Mouse (Mus musculus): ENCODE data around the gene Rab6a. TPM values are rescaled to one million over a fixed set of nuclear protein-coding genes. Genes with fewer than 3 reads are reported as not detected.

Rab6a gene
- polyA plus RNA-seq, 1 experiment from 2014 or later = 294 TPM

DNA sequence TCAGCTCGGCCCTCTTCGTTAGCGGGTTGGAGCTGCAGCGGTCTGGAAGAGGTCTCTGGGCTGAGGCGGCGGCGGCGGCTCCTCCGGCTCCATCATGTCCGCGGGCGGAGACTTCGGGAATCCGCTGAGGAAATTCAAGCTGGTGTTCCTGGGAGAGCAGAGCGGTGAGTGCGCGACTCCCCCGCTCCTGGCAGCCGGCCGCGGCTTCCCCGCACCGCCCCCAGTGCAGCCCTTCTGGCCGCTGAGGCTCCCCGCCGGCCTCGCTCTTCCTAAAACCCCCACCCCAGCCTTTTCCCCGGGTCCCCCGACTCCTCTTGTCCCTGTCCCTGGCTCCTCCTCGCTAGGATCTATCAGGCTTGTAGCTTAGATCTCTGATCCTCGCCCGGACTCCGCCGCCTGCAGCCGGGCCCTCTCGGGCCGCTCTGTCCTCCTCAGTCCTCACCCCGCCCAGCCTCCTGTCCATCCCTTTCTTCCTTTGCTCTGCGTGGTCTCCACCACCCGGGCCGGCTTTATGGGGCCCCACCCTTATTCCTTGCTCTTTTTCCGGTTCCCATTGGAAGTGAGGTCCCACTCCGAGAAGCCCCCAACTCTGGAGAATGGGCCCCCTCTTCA, 1.0 kb downstream of the Rab6a start, which contains the start of gene Mrpl48:
Mrpl48 (minus strand) TSS at position 172 of the 612 bp plus-strand sequence.
- H3K9ac ChIP-seq (ENCODE audit: low read depth, low read length) = peak within 1 kb of the TSS; percentile 100
- ATAC-seq = peak; percentile 16
- no peaks in the 10 kb centered on the region for H3K9me3 ChIP-seq (ENCODE audit: control insufficient read depth, low read length)
- H3K4me1 ChIP-seq (ENCODE audit: control insufficient read depth, insufficient read depth, low read depth, low read length) = peaks cover 12% of the 10 kb centered on the region
- peak within 1 kb of the TSS; percentile 99 for H3K27ac ChIP-seq (ENCODE audit: low read depth, low read length)
- peak within 1 kb of the TSS; percentile 60 for H3K4me2 ChIP-seq (ENCODE audit: low read length)
- H3K36me3 ChIP-seq (ENCODE audit: control insufficient read depth, insufficient read depth, low read length) = no peaks in the 10 kb centered on the region
- H3K27me3 ChIP-seq (replicated peaks; ENCODE audit: control insufficient read depth, insufficient read depth, low read length) = no peaks in the 10 kb centered on the region
- peak within 1 kb of the TSS; percentile 99 for H3K4me3 ChIP-seq (ENCODE audit: low read length)
- under 1% methylated on average over 31 of the region's 43 CpGs for WGBS

GRCm38 (mm10) chr7:100608910-100609309, 1.7 kb downstream of the Rab6a start:
- peak overlapping the region; percentile 100 for H3K9ac ChIP-seq (ENCODE audit: low read depth, low read length)
- no peaks in the 10 kb centered on the region for H3K36me3 ChIP-seq (ENCODE audit: control insufficient read depth, insufficient read depth, low read length)
- H3K4me3 ChIP-seq (ENCODE audit: low read length) = peak overlapping the region; percentile 99
- H3K9me3 ChIP-seq (ENCODE audit: control insufficient read depth, low read length) = no peaks in the 10 kb centered on the region
- H3K4me2 ChIP-seq (ENCODE audit: low read length) = peak overlapping the region; percentile 60
- no peak for ATAC-seq
- H3K27me3 ChIP-seq (replicated peaks; ENCODE audit: control insufficient read depth, insufficient read depth, low read length) = no peaks in the 10 kb centered on the region
- H3K27ac ChIP-seq (ENCODE audit: low read depth, low read length) = peak overlapping the region; percentile 99; the same call in 1 of the 2 replicates
- H3K4me1 ChIP-seq (ENCODE audit: control insufficient read depth, insufficient read depth, low read depth, low read length) = peaks cover 12% of the 10 kb centered on the region
- 15% methylated on average over 4 of the region's 4 CpGs for WGBS

- Histone ChIP-seq H3K9me3 (ENCODE audit: control insufficient read depth, low read length) (no peaks in the 10 kb centered on the region), H3K27me3 (replicated peaks; ENCODE audit: control insufficient read depth, insufficient read depth, low read length) (no peaks in the 10 kb centered on the region), H3K4me1 (ENCODE audit: control insufficient read depth, insufficient read depth, low read depth, low read length) (no peaks in the 10 kb centered on the region; the same call in none of the 2 replicates), H3K4me2 (ENCODE audit: low read length) (no peak overlapping the region), H3K36me3 (ENCODE audit: control insufficient read depth, insufficient read depth, low read length) (no peaks in the 10 kb centered on the region), H3K9ac (ENCODE audit: low read depth, low read length) (no peak overlapping the region), H3K4me3 (ENCODE audit: low read length) (no peak overlapping the region), H3K27ac (ENCODE audit: low read depth, low read length) (no peak overlapping the region)
- WGBS = 94% methylated on average over 4 of the region's 4 CpGs
- ATAC-seq = no peak
Measured at GRCm38 (mm10) chr7:100616121-100616857, 9.1 kb downstream of the Rab6a start.

GRCm38 (mm10) chr7:100622277-100622676, 15.1 kb downstream of the Rab6a start:
- Histone ChIP-seq H3K4me2 (ENCODE audit: low read length) (no peak overlapping the region), H3K36me3 (ENCODE audit: control insufficient read depth, insufficient read depth, low read length) (no peaks in the 10 kb centered on the region), H3K27ac (ENCODE audit: low read depth, low read length) (no peak overlapping the region), H3K9ac (ENCODE audit: low read depth, low read length) (no peak overlapping the region), H3K4me3 (ENCODE audit: low read length) (no peak overlapping the region), H3K27me3 (replicated peaks; ENCODE audit: control insufficient read depth, insufficient read depth, low read length) (no peaks in the 10 kb centered on the region), H3K9me3 (ENCODE audit: control insufficient read depth, low read length) (no peaks in the 10 kb centered on the region), H3K4me1 (ENCODE audit: control insufficient read depth, insufficient read depth, low read depth, low read length) (no peaks in the 10 kb centered on the region; the same call in 1 of the 2 replicates)
- ATAC-seq = no peak
- 74% methylated on average over 2 of the region's 2 CpGs for WGBS

DNA sequence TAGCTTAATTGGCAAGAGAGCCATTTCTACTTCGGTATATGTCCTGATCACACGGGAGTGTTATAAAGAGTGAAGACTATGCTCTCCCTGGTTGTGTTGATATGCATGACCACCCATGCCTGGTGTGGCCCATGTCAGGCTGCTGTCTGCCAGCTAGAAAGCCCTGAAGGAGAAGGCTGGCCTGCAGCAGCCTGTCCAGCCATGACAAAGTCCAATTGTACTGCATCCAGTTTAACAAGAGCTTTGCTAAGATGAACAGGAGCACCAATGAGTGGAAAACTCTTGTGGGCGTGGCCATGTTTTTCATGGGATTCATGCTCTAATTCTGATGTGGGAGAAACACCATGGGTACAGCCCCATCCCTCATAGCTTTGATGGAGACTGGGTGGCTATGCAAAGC, 17.3 kb downstream of the Rab6a start:
- WGBS = 76% methylated on average over 3 of the region's 3 CpGs
- Histone ChIP-seq H3K9ac (ENCODE audit: low read depth, low read length) (no peak overlapping the region), H3K4me1 (ENCODE audit: control insufficient read depth, insufficient read depth, low read depth, low read length) (no peaks in the 10 kb centered on the region; the same call in 1 of the 2 replicates), H3K36me3 (ENCODE audit: control insufficient read depth, insufficient read depth, low read length) (peaks cover 1% of the 10 kb centered on the region; the same call in 1 of the 2 replicates), H3K27ac (ENCODE audit: low read depth, low read length) (no peak overlapping the region), H3K27me3 (replicated peaks; ENCODE audit: control insufficient read depth, insufficient read depth, low read length) (no peaks in the 10 kb centered on the region), H3K4me3 (ENCODE audit: low read length) (no peak overlapping the region), H3K9me3 (ENCODE audit: control insufficient read depth, low read length) (no peaks in the 10 kb centered on the region), H3K4me2 (ENCODE audit: low read length) (no peak overlapping the region)
- no peak; the same call in 1 of the 2 replicates for ATAC-seq

- Histone ChIP-seq H3K4me1 (ENCODE audit: control insufficient read depth, insufficient read depth, low read depth, low read length) (no peaks in the 10 kb centered on the region), H3K36me3 (ENCODE audit: control insufficient read depth, insufficient read depth, low read length) (peaks cover 12% of the 10 kb centered on the region; the same call in 1 of the 2 replicates), H3K27ac (ENCODE audit: low read depth, low read length) (no peak overlapping the region), H3K4me2 (ENCODE audit: low read length) (no peak overlapping the region), H3K9me3 (ENCODE audit: control insufficient read depth, low read length) (no peaks in the 10 kb centered on the region), H3K9ac (ENCODE audit: low read depth, low read length) (no peak overlapping the region), H3K4me3 (ENCODE audit: low read length) (no peak overlapping the region), H3K27me3 (replicated peaks; ENCODE audit: control insufficient read depth, insufficient read depth, low read length) (no peaks in the 10 kb centered on the region)
- ATAC-seq = no peak
- WGBS = 5% methylated on average over 1 of the region's 1 CpGs
Measured at GRCm38 (mm10) chr7:100637657-100638056, 30.4 kb downstream of the Rab6a start.

GRCm38 (mm10) chr7:100642413-100642812, 35.2 kb downstream of the Rab6a start:
- H3K9ac ChIP-seq (ENCODE audit: low read depth, low read length) = no peak overlapping the region
- H3K9me3 ChIP-seq (ENCODE audit: control insufficient read depth, low read length) = no peaks in the 10 kb centered on the region
- no peak overlapping the region for H3K4me2 ChIP-seq (ENCODE audit: low read length)
- H3K4me1 ChIP-seq (ENCODE audit: control insufficient read depth, insufficient read depth, low read depth, low read length) = no peaks in the 10 kb centered on the region
- no peak overlapping the region for H3K27ac ChIP-seq (ENCODE audit: low read depth, low read length)
- H3K27me3 ChIP-seq (replicated peaks; ENCODE audit: control insufficient read depth, insufficient read depth, low read length) = no peaks in the 10 kb centered on the region
- H3K4me3 ChIP-seq (ENCODE audit: low read length) = no peak overlapping the region
- WGBS = 93% methylated on average over 4 of the region's 4 CpGs
- ATAC-seq = no peak
- H3K36me3 ChIP-seq (ENCODE audit: control insufficient read depth, insufficient read depth, low read length) = peaks cover 9% of the 10 kb centered on the region; the same call in 1 of the 2 replicates

- ATAC-seq = peak; percentile 57; the same call in 1 of the 2 replicates
- no peak overlapping the region for H3K4me2 ChIP-seq (ENCODE audit: low read length)
- H3K4me3 ChIP-seq (ENCODE audit: low read length) = no peak overlapping the region
- no peaks in the 10 kb centered on the region for H3K9me3 ChIP-seq (ENCODE audit: control insufficient read depth, low read length)
- peaks cover 7% of the 10 kb centered on the region; the same call in 1 of the 2 replicates for H3K36me3 ChIP-seq (ENCODE audit: control insufficient read depth, insufficient read depth, low read length)
- 32% methylated on average over 3 of the region's 3 CpGs for WGBS
- no peaks in the 10 kb centered on the region for H3K27me3 ChIP-seq (replicated peaks; ENCODE audit: control insufficient read depth, insufficient read depth, low read length)
- H3K9ac ChIP-seq (ENCODE audit: low read depth, low read length) = no peak overlapping the region
- H3K27ac ChIP-seq (ENCODE audit: low read depth, low read length) = 0 out of 2 replicates have a peak overlapping the region, but pooled peaks have one; percentile 7
- no peaks in the 10 kb centered on the region for H3K4me1 ChIP-seq (ENCODE audit: control insufficient read depth, insufficient read depth, low read depth, low read length)
Measured at GRCm38 (mm10) chr7:100645147-100645546, 37.9 kb downstream of the Rab6a start.

GRCm38 (mm10) chr7:100649095-100649494, 41.9 kb downstream of the Rab6a start:
- no peak for ATAC-seq
- Histone ChIP-seq H3K27me3 (replicated peaks; ENCODE audit: control insufficient read depth, insufficient read depth, low read length) (no peaks in the 10 kb centered on the region), H3K27ac (ENCODE audit: low read depth, low read length) (no peak overlapping the region), H3K9ac (ENCODE audit: low read depth, low read length) (no peak overlapping the region), H3K4me3 (ENCODE audit: low read length) (no peak overlapping the region), H3K4me1 (ENCODE audit: control insufficient read depth, insufficient read depth, low read depth, low read length) (no peaks in the 10 kb centered on the region), H3K4me2 (ENCODE audit: low read length) (no peak overlapping the region), H3K36me3 (ENCODE audit: control insufficient read depth, insufficient read depth, low read length) (peaks cover 5% of the 10 kb centered on the region; the same call in 1 of the 2 replicates), H3K9me3 (ENCODE audit: control insufficient read depth, low read length) (no peaks in the 10 kb centered on the region)
- WGBS = 87% methylated on average over 4 of the region's 4 CpGs
